Mouse (Mus musculus) yolk sac, embryonic 10.5 days (tissue): ENCODE measurements around the gene Bmpr1b.
A peak's percentile ranks its signal among the peaks of the same experiment; 100 is the strongest.

ENCODE experiments used
- DNase-seq: peaks from one replicate; pipeline ENCODE4 v3.0.0-alpha.2; 2017; ENCODE audit warnings: low spot score

The Bmpr1b gene

GRCm38 (mm10) chr3:141905903-141906623 lies 263.2 kb downstream of the Bmpr1b start:
- DNase-seq: no peak

- no peak for DNase-seq
These were observed 268.9 kb downstream of the Bmpr1b start for GRCm38 (mm10) chr3:141900361-141900760.

- no peak for DNase-seq
These were observed 269.7 kb downstream of the Bmpr1b start for GRCm38 (mm10) chr3:141899521-141899920.

GRCm38 (mm10) chr3:141897698-141898097 lies 271.5 kb downstream of the Bmpr1b start:
- DNase-seq: no peak

GRCm38 (mm10) chr3:141896870-141897554 lies 272.2 kb downstream of the Bmpr1b start:
- DNase-seq: no peak

- peak; percentile 23 for DNase-seq
These were observed 274.1 kb downstream of the Bmpr1b start for GRCm38 (mm10) chr3:141895096-141895495.

- no peak for DNase-seq
These were observed 278.6 kb downstream of the Bmpr1b start for GRCm38 (mm10) chr3:141890668-141891067.

GRCm38 (mm10) chr3:141887476-141888274 lies 281.6 kb downstream of the Bmpr1b start:
- no peak for DNase-seq

- no peak for DNase-seq
These were observed 285.0 kb downstream of the Bmpr1b start for GRCm38 (mm10) chr3:141884190-141884589.

GRCm38 (mm10) chr3:141882496-141882895 lies 286.7 kb downstream of the Bmpr1b start:
- DNase-seq: no peak

- DNase-seq: no peak
These were observed 296.7 kb downstream of the Bmpr1b start for GRCm38 (mm10) chr3:141872337-141873042.

- DNase-seq: no peak
These were observed 297.4 kb downstream of the Bmpr1b start for GRCm38 (mm10) chr3:141871805-141872204.

GRCm38 (mm10) chr3:141862816-141863461 lies 306.3 kb downstream of the Bmpr1b start:
- DNase-seq: peak; percentile 43

- DNase-seq: no peak
These were observed 312.1 kb downstream of the Bmpr1b start for GRCm38 (mm10) chr3:141857123-141857522.

- DNase-seq: no peak
These were observed 314.9 kb downstream of the Bmpr1b start for GRCm38 (mm10) chr3:141854339-141854738.

- DNase-seq: no peak
These were observed 319.1 kb downstream of the Bmpr1b start for GRCm38 (mm10) chr3:141850141-141850540.

- DNase-seq: no peak
These were observed 320.0 kb downstream of the Bmpr1b start for GRCm38 (mm10) chr3:141849206-141849605.

GRCm38 (mm10) chr3:141838864-141839263 lies 330.4 kb downstream of the Bmpr1b start:
- peak; percentile 16 for DNase-seq

GRCm38 (mm10) chr3:141831135-141831534 lies 338.1 kb downstream of the Bmpr1b start:
- DNase-seq: peak; percentile 23

- no peak for DNase-seq
These were observed 340.9 kb downstream of the Bmpr1b start for GRCm38 (mm10) chr3:141828301-141828700.

GRCm38 (mm10) chr3:141819331-141819941 lies 349.8 kb downstream of the Bmpr1b start:
- DNase-seq: peak; percentile 10
